In the genomic region with DNA sequence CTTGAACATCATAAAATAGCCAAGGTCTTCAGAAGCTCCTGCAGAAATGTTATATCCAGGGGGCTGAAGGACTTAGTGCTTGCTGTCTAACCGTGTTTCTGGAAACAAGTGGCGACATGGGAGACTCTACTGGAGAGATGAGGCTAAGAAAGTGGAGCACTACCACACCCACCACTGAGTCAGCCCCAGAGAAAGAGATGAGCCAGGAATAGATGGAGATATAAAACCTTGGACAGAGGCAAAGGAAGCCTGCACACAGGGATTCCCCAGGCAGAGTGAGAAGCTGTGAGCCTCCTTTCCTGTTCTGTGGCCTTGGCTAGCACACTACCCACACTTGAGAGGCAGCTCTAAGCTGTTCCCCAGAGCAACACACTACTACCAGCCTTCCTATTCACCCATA, we compare ENCODE assay signal across 18 mouse cellular contexts.
A peak's percentile ranks its signal among the peaks of the same experiment; 100 is the strongest.
DNase-seq lines count a peak whose midpoint lies in the region; ATAC-seq lines count a peak whose summit lies in the region.
"Had no signal": no experiment of that assay in that cellular context is flagged by ENCODE, and none has a peak within 500 bp of the region (broad histone marks: within the 10 kb centered on the region; RNA-seq: fewer than 3 reads in every experiment).

No protein-coding gene starts in this region.

- peak; percentile 96 for ATAC-seq in frontal cortex, adult (ENCODE audit: low TSS enrichment)
- ATAC-seq: CD4-positive, CD25-positive, alpha-beta regulatory T cell, adult 4 months; forebrain, embryonic 13.5 days; forebrain, embryonic 15.5 days; forebrain, postnatal 0 days had no signal

- no peak for DNase-seq in frontal cortex, postnatal 10 days (ENCODE audit: low spot score in 2 of 2)
- peak; percentile 50 for DNase-seq in right cerebral cortex, adult 18-20 months
- DNase-seq in right cerebral cortex, postnatal 14 days, result no peak
- DNase-seq in NIH3T3 (ENCODE audit: low read depth), result peak; percentile 14
- DNase-seq in cerebellum, adult 9-10 months, result no peak
- DNase-seq in cerebellum, adult 11-12 months, result no peak
- DNase-seq: adrenal gland, postnatal 10 days; adrenal gland, postnatal 25 days; B cell, adult 2 months; cerebellum, adult 18-20 months; cerebellum, adult 8-10 months; cerebellum, postnatal 10 days; cerebellum, postnatal 25 days; forebrain, postnatal 0 days had no signal

Comparison
In these comparisons a context has a peak if more than half of its experiments do, and no peak if none do; other contexts are left out.
1. DNase-seq: peak in right cerebral cortex, adult 18-20 months (single experiment) and NIH3T3 (single experiment); none in frontal cortex, postnatal 10 days (0 of 2), right cerebral cortex, postnatal 14 days (single experiment), cerebellum, adult 9-10 months (single experiment) and cerebellum, adult 11-12 months (single experiment).